Mouse (Mus musculus) G1E (cell line): ENCODE data around the gene Hsd17b7.

Source experiments
- CTCF ChIP-seq: IDR thresholded peaks from 2 replicates; pipeline ENCODE4 v1.5.1; 2012; ENCODE audit warnings: low read depth, low read length, inconsistent platforms, mixed read lengths
- GATA1 ChIP-seq: IDR thresholded peaks from 2 replicates; pipeline ENCODE4 v1.6.1; 2012; ENCODE audit warnings: borderline replicate concordance, low read length, inconsistent platforms, mixed read lengths
- POLR2AphosphoS5 ChIP-seq: IDR thresholded peaks from 2 replicates; pipeline ENCODE4 v1.6.1; 2012; ENCODE audit warnings: low read depth, low read length, inconsistent platforms; ENCODE audit not compliant: insufficient replicate concordance
- TAL1 ChIP-seq: conservative IDR thresholded peaks from 2 replicates; pipeline ENCODE4 v1.6.1; 2012; ENCODE audit warnings: low read depth, low read length, inconsistent platforms, mixed read lengths

DNA sequence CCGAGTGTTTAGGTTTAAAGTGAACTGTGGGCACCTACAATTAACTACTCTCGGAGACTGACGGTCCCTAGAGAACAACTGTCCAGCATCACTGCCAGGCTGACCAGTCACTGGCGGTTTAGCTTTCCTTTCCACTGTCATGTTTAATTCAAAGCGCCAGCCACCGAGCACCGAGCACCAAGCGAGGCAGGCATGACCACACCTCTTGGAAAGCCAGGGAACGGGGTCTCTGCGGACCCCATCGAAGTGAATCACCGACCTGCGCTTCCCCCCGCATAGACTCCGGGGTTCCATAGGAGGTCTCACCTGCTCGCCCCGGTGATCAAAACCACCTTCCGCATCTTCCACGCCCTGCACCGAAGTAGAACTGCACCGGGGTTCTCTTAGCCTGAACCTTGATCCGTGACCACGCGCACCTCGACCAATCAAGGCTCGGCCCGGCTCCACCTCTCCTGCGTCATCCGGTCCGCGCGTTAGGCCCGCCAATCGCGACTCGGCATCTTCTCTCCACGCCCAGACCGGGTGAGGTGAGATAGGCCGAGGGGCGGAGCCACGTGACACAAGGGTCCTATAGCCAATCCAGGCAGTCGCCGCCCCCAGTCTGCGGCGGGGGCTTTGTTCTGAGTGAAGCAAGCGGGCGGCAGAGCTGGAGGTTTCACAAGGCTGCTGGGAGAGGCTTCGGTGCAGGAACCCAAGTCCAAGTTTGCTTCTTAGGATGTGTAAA, at the start of gene Hsd17b7:
- TF ChIP-seq CTCF = no peak
- TF ChIP-seq TAL1 = no peak
- TF ChIP-seq GATA1 = no peak
- TF ChIP-seq POLR2AphosphoS5 = no peak
